Mouse (Mus musculus) right cerebral cortex, postnatal 4 days (tissue): ENCODE data around the gene R3hdm4.

Source experiments
- DNase-seq: peaks from one replicate; pipeline ENCODE4 v3.0.0-alpha.2; 2022

The R3hdm4 gene

DNA sequence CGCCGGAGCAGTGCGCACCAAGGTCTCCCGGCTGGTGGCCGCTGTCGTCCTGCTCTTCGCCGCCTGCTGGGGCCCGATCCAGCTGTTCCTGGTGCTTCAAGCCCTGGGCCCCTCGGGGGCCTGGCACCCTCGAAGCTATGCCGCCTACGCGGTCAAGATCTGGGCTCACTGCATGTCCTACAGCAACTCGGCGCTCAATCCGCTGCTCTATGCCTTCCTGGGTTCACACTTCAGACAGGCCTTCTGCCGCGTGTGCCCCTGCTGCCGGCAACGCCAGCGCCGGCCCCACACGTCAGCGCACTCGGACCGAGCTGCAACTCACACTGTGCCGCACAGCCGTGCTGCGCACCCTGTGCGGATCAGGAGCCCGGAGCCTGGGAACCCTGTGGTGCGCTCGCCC, 564 bp upstream of the R3hdm4 start:
- no peak for DNase-seq

DNA sequence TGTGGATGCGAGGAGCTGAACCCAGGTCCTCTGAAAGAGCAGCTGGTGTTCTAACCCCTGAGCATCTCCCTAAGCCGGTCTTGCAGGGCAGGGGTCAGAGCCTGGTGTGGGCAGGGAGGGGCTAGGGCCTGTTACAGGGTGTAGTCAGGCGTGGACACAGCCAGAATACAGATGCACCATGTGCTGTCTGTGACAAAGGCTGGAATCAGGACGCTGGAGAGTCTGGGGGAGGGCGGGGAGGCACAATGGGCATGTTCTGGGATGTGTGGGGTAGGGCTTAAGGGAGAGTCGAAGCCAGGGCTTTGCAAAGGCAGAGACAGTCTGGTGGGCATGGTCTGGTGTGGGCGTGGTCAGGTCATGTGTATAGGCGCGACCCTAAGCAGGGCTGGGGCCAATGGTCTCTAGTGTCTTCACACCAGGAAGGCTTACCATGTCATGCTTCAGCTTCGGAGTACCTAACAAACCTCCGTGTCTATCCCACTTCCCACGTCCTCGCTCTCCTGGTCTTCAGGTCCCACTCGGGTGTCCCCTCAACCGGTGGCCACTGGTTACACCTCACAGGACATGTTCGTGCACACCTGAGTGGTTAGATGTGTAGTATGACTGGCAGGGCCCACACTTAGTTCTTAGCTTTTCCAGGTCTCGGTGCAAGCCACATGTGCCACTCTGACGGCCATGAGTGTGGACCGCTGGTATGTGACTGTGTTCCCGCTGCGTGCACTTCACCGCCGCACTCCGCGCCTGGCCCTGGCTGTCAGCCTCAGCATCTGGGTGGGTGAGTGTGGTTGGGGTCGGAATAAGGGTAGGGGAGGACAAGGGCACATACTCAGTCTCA, 735 bp downstream of the R3hdm4 start:
- DNase-seq, result no peak

DNA sequence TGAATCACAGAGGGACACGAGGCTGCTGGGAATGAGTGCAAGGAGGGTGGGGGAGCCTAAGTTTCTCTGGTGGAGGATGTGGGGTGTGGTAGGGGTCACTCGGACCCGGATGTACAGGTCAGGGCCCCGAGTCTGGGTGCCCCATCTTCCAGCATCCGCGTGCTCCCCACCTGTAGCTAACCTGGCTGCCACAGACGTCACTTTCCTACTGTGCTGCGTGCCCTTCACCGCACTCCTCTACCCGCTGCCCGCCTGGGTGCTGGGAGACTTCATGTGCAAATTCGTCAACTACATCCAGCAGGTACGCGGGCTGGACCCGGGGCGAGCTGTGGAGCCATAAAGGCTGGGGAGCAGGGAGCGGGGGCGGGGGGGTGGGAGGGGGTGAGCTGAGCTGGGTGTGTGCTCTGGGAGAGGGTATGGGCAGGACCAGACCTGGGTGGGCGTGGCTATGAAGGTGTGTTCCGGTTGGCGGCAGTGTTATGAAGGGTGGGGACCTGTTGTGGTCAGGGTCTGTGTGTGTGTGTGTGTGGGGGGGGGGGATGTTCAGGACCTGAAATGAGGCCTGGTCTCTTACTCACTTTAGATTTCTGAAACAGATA, 1.7 kb downstream of the R3hdm4 start:
- DNase-seq, result no peak

DNA sequence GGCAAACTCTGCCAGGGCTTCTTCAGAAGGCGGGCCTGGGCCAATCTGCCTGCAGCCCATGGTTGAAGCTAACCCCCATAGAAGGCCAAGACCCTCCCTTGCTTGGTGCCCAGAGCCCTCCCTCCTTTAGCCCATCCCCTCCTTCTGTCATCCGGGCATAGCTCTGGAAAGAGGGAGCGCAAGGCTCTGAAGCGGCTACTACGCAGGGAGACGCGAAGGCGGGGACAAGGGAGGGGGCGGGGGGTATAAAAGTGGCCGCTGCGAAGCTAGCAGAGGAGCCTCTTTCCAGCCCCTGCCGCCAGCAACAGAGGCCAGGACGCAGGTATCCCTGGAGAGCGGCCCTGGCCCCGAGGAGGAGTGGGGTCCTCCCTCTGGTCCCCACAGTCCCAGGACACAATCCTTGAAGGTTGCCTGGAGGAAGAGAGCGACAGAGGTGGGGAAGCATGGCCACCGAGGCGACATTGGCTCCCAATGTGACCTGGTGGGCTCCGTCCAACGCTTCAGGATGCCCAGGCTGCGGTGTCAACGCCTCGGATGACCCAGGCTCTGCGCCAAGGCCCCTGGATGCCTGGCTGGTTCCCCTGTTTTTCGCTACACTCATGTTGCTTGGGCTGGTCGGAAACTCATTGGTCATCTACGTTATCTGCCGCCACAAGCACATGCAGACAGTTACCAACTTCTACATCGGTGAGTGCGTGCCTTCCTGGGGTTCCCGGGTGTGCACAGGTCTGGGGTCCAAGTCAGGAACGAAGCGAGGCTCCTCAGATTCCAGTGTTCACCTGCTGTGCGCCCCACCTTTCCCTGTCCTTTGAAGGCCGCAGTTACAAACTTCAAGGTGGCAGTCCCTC, 2.6 kb downstream of the R3hdm4 start:
- no peak for DNase-seq

DNA sequence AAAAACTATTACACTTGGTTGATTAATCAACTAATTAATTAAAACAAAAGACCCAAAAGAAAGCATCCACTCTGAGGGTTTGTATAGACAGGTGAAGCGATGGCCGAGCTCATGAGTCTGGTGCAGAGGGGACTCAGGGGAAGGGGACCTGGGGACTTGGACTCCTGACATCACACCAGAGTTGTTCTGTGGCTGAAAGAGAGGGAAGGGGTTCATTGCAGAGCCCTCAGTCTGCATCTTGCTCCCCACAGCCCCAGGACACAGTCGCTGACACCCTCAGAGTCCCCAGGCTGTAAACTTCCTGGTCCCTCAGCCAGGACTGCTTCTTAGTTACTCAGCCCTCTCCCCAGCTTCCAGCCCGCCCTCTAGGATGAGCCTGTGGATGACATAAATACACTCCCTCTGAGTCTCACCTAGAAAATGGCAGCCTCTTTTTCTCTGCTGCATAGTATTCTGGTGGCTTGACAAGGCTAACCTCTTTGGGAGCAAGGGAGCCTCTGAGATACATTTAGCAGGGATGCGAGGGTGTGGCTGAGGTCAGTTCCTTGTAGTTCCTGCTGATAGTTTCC, 3.4 kb downstream of the R3hdm4 start:
- DNase-seq, result no peak

DNA sequence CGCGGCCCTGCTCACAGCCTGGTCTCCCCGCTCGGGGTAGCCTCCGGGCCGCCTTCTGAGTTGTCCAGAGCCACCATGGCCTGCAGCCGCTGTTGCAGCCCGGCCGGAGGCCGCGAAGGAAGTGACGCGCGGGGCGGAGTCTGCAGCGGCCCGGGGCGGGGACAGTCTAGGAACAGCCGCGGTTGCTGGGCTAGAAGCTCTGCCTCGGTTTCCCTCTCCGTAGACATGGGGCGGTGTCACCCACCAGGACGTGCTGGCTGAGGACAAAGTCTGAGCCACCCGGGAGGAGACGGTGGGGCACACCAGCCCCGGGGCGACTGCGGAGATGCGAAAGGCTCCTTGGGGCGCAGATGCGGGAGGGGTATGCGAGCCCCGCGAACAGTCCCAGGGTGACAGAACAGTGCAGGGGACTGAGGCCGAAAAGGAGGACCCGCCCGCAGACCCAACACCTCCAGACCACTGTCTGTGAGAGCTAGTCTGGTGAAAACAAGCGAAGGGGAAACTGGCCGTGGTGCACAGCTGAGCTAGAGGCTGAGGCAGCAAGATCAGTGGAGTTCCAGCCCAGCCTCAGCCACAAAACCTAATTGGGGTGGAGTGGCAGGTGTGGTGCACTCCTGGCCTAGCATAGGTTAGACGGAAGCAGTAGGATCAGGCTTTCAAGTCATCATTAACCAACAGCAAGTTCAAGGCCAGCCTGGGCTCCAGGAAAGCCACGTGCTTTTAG, 4.0 kb downstream of the R3hdm4 start, which contains the start of gene Kiss1r:
Gene Kiss1r, plus strand, starts transcription at position 164 of the 724 bp plus-strand sequence.
- DNase-seq, result peak; percentile 83

DNA sequence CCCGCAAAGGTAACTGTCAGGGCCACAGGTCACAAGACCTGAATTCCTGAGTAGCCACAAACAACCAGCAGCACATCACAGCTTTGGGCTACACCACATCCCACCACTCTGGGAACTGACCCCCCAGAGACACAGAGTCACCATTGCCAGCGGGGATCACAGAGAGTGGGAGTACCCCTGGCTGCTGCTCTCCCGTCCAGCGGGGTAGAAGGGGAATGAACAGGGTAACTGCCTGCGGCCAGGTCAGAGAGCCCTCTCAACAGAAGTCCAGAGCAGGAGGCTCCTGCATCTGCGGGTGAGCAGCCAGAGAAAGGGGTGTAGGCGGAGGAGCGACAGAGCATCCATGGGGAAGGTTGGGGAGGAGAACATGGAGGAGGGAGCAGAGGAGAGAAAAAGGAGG, 4.9 kb downstream of the R3hdm4 start:
- DNase-seq, result no peak

DNA sequence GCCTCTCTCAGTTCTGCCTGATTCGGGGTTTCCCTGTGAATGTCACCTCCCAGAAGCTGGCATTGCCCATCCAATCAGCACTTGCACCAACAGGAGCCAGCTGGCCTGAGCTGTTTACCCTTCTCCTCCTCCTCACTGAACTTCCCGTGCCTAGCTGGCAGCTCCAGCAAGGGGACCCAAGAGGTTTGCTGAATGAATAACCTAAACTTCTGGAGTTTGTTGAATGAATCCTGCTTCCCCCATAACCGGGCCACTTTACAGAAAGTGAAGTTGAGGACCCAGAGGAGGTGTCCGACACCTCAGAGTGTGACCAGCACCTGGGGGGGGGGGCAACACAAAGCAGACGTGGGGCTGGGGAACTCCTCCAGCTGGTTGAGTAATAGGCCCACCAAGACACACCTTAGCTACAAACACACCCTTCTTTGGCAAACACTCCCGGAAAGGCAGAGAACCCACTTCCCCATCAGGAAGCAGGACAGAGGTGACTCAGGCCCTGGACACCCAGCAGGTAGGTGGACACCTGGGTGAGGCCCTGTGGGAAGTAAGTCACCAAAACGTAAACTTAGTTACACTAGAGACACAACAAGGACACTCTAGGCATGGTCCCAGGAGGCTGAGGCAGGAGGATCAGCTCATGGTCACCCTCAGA, 5.9 kb downstream of the R3hdm4 start:
- DNase-seq, result no peak

DNA sequence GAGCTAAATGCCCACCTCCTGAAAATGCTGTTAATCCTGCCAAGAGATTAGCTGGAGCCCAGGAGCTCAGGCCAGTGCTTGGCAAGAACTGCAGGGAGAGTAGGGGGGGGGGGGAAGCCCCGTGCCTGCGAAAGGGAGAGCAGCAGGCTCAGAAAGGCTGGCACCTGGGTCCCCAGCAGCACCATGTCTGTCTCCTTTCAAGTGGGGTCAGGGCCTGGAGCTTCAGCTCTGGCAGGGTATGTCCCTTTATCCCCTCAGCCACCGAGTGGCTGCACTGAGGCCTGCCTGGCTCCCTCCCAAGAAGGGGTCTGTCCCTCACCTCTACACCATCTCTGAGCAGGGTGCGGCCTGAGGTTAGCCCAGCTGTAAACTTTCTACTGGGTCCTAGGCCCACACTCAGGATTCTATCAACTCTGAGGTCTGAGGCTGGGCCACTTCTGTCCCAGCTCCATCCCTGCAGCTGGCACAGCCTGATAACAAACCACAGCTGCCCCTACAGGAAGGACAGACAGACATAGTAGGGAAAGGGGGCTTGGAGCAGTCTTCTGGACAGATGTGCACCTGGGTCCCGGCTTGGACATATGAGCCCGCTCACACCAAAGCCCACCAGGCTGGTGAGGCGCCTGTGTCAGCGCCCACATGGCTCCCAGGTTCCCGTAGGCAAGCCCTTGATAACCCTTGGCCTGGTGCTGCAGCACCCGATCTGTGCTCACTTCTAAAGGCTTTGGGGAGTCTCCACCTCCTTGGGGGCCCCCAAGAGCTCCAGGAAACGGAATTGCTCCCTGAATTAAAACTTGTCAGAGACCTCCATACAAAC, 6.7 kb downstream of the R3hdm4 start:
- DNase-seq, result no peak

DNA sequence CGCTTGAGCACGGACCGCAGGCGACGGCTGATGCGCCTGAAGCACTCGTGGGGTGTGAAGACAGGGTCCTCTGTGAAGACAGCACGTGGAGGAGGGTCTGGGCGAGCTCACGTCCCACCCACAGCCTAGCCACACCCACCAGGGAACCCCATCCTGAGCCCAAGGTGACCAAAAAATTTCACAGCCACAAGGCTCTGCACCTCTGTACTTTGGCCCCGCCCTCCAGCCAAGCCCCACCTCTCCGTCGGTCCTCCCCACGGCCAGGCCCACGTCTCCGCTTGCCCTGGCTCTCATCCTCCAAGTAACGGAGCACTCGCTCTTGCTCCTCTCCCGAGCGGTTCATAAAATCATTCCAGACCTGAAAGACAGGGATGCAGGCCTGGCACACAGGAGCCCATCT, 8.6 kb downstream of the R3hdm4 start:
- DNase-seq, result no peak

DNA sequence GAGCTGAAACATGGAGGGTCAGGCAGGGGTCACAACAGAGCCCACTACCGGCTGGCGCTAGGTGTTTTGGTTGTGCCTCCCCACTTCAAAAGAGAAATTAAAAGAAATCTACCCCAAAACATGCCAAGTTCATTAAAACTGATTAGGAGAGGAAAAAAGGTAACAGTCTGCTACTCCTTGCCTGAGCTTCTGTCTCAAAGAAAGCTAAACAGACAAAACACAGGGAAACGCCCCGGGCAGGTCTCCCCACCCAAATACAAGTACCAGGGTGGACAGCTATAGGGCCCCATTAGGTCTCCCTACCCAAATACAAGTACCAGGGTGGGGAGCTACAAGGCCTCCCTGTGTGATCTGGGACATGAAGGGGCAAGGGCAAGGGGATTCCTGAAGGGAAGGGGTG, 10.5 kb downstream of the R3hdm4 start, which contains the start of gene Gm26602:
Gene Gm26602, plus strand, starts transcription at position 301 of the 400 bp plus-strand sequence.
- no peak for DNase-seq

DNA sequence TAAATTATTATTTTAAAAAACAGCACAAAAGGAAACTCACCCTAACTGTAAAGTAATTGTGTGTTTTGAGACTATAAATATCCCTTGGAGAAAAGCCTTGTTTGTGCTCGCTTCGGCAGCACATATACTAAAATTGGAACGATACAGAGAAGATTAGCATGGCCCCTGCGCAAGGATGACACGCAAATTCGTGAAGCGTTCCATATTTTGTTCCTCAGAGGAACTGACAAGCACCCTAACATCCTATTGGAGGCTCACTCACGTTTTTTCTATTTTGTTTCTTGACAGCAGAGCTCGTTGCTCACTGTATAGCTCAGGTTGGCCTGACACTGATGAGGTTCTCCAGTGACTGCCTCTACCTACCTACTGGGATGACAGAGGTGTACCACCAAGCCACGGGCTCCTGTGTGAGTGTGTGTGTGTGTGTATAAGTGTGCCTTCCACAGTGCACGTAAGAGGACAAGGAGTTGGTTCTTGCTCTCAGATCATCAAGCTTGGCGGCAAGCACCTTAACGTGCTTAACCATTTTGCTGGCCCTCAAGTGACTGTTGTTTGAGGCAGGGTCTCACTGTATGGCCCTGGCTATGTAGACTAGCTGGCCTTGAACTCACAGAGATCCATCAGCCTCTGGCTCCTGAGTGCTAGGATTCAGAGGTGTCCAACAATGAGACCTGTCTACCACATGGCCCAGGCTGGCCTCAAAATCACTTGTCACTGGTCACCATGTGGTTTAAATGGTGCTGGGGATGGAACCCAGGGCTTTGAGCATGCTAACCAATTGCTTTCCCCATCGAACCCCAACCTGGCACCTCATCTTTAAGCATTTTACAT, 11.7 kb downstream of the R3hdm4 start:
- no peak for DNase-seq

DNA sequence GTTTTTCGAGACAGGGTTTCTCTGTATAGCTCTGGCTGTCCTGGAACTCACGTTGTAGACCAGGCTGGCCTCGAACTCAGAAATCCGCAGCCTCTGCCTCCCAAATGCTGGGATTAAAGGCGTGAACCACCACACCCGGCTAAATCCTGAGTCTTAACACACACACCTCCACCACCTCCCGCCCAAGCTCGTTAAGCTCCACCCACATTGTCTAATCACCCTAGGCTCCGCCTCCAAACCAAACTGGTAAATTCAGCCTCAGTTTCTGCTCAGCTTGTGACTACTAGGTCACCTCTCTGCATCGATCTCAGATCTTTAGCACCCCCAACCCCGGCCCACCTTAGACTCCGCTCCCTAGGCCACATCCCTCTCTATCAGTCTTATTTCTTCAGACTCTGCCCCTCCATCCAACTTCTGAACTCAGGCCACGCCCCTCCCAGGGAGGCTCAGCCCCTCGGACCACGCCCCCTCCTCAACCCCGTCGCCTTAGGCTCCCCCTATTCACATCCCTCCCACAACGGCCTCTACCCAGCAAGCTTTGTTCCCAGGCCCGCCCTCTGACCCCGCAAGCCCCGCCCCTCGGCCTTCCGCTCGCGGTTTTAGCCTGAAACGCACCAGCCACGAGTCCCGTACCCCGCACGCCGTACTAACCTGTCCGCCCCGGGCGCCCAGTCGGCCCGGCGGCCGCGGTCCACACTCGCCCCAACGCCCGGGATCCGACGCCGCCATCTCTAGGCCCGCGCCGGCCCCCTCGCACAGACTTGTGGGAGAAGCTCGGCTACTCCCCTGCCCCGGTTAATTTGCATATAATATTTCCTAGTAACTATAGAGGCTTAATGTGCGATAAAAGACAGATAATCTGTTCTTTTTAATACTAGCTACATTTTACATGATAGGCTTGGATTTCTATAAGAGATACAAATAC, 12.6 kb downstream of the R3hdm4 start, which contains the start of gene Med16:
Gene Med16, minus strand, starts transcription at position 757 of the 925 bp plus-strand sequence.
- peak; percentile 88 for DNase-seq

DNA sequence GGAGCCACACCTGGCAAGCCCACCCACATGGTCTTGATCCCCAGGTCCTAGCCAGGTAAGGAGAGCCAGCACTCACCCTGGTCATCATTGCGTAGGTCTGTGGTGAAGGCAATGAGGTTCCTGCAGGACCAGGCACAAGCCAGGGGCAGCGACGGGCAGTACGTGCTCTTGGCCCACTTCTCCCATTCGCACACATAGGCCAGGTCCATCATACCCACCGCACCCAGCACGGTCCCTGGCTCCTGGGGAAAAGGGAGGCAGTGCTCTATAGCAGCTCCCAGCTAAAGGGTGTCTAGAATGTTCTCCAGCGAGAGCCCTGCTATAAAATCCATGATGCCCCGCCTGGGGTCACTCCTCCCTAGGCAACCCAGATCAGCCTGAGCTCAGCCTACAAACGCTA, 13.6 kb downstream of the R3hdm4 start:
- DNase-seq, result no peak

DNA sequence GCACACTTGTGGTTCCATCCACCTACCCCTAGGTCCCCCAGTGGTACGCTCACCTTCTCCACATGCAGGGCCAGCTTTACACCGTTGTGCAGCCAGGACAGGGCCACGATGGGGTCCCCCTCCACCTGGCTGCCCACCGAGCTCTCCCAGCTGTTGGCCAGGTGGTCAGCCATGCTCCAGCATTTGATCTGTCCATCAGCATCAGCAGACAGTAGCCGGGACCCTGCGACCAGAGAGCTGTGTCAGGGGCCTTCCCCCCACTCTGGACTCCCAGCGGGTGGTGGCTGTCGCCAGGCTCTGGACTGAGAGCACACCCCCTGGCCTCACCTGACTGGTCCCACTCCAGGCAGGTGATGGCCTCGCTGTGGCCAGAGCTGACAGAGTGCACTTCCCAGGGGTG, 14.3 kb downstream of the R3hdm4 start:
- DNase-seq, result no peak

DNA sequence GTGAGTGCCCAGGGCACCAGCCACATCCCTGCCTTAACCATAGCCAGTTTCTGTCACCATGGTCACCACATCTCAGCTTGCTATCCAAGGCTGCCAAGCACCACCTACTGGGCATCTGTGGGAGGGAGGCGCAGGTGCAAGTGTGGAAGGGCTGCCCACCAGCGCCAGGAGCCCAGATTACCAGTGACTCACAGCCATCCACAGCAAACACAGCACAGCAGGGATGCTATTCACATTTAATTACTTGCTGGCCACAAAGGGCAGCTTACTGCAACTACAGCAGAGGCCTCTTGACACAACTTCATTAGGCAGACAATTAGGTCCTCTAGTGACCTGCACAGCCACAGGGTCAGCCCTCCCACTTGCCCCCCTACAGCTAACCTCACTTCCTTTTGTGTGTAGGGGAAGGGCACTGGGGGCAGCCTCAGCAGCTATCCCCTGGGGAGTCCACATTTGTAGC, 20.0 kb downstream of the R3hdm4 start:
- no peak for DNase-seq

DNA sequence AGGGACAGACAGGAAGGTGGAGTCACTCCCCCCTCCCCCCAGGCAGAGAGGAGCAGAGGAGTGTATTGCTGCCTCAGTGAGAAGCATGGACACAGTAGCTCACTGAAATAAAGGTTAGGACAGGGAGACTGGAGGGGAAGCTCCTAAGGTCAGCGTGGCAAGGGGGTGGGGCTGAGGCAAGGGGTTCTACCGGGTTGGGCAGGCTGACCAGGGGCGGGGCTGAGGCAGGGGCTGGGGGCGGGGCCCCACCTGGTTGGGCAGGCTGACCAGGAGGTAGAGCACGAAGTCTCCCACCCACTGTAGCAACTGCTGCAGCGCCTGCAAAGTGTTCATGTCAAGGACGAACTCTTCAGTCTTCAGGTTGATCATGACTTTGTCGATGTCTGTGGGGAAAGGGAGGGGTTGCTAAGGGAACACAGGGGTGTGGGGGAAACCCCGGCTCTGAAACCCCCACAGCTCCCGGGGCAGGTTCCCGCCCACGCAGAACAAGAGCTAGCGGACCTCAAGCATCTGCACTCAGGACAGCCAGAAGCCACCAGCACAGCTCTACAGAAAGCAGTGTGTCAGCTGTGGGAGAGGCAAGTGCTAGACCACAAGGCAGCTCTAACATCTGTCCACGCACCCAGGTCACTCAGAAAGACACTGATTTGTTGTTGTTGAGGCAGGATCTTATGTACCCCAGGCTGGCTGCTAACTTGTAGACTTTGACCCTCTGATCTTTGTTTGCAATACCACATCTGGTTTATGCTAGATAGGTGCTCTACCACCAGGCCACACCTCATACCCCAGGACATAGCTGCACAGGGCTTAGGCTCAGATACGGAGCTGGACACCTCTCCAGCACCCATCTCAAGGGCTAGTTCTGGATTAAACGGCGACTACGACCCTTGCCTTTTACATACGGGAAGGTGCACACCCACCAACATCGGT, 23.4 kb downstream of the R3hdm4 start:
- no peak for DNase-seq

DNA sequence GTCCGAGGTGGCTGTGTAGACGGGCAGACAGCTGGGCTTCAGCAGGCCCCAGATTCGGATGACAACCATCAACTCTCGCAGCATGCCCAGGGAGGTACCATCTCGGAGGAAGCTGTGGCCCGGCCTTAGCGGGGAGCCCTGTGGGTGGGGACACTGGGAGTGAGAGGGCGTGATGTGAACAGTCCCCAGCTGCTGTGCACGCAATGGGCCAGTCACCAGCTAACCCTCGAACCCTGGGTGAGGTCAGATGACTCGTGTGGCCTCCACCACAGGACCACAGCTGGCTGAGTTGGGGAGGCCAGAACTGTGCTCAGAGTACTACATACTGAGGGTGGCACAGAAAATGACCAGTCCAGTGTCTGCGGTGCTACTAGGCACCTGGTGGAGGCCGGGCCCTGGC, 24.2 kb downstream of the R3hdm4 start:
- DNase-seq, result no peak
